Mouse (Mus musculus) layer of hippocampus, adult 9-10 months (tissue): ENCODE results near the gene Fry.
A peak's percentile ranks its signal among the peaks of the same experiment; 100 is the strongest.

ENCODE experiments used
- DNase-seq: peaks from one replicate; pipeline ENCODE4 v3.0.0; 2022; ENCODE audit warnings: low spot score

The Fry gene

GRCm38 (mm10) chr5:150223546-150224239 is 105.2 kb downstream of the Fry start:
- no peak for DNase-seq

- DNase-seq = no peak
These were observed 110.6 kb downstream of the Fry start for GRCm38 (mm10) chr5:150229086-150229485.

- DNase-seq = no peak
These were observed 111.3 kb downstream of the Fry start for GRCm38 (mm10) chr5:150229776-150230175.

GRCm38 (mm10) chr5:150232159-150233150 is 114.0 kb downstream of the Fry start:
- no peak for DNase-seq

- peak; percentile 81 for DNase-seq
These were observed 114.9 kb downstream of the Fry start for GRCm38 (mm10) chr5:150233154-150233886.

- DNase-seq = no peak
These were observed 117.5 kb downstream of the Fry start for GRCm38 (mm10) chr5:150235931-150236330.

GRCm38 (mm10) chr5:150236597-150236996 is 118.2 kb downstream of the Fry start:
- no peak for DNase-seq

- no peak for DNase-seq
These were observed 123.2 kb downstream of the Fry start for GRCm38 (mm10) chr5:150241638-150242037.

- no peak for DNase-seq
These were observed 128.3 kb downstream of the Fry start for GRCm38 (mm10) chr5:150246737-150247136.

GRCm38 (mm10) chr5:150257764-150258163 is 139.3 kb downstream of the Fry start:
- no peak for DNase-seq

- peak; percentile 35 for DNase-seq
These were observed 141.0 kb downstream of the Fry start for GRCm38 (mm10) chr5:150259191-150260053.

- no peak for DNase-seq
These were observed 141.6 kb downstream of the Fry start for GRCm38 (mm10) chr5:150260054-150260386.

- no peak for DNase-seq
These were observed 142.9 kb downstream of the Fry start for GRCm38 (mm10) chr5:150261361-150261760.

- DNase-seq = no peak
These were observed 143.7 kb downstream of the Fry start for GRCm38 (mm10) chr5:150262046-150262716.

GRCm38 (mm10) chr5:150262717-150263103 is 144.3 kb downstream of the Fry start:
- DNase-seq = no peak

- no peak for DNase-seq
These were observed 144.7 kb downstream of the Fry start for GRCm38 (mm10) chr5:150263162-150263561.

GRCm38 (mm10) chr5:150263656-150264055 is 145.2 kb downstream of the Fry start:
- DNase-seq = no peak

GRCm38 (mm10) chr5:150265005-150265404 is 146.6 kb downstream of the Fry start:
- no peak for DNase-seq

GRCm38 (mm10) chr5:150265953-150266352 is 147.5 kb downstream of the Fry start:
- no peak for DNase-seq

GRCm38 (mm10) chr5:150268261-150268660 is 149.8 kb downstream of the Fry start:
- DNase-seq = no peak

GRCm38 (mm10) chr5:150270468-150270867 is 152.0 kb downstream of the Fry start:
- DNase-seq = no peak
